Mouse (Mus musculus) bone marrow, adult 2 months (tissue): Measurements from ENCODE around the gene Gm28998. TPM values are rescaled to one million over a fixed set of nuclear protein-coding genes. Genes with fewer than 3 reads are reported as not detected.
"Not testable (repeated sequence)": the region's sequence is repeated elsewhere in the genome, so short reads cannot be mapped to it uniquely, and the experiment has no call there.

Source experiments
- H3K27ac ChIP-seq: fragments of 200-500 bp; 2 replicates; pipeline ENCODE4 v1.5.1; 2012; ENCODE audit warnings: low read depth, mild to moderate bottlenecking, control low read depth, inconsistent platforms, low read length; ENCODE audit not compliant: control insufficient read depth, poor library complexity, insufficient read depth
- H3K4me1 ChIP-seq: fragments of 200-500 bp; 2 replicates; pipeline ENCODE4 v1.6.1; 2011; ENCODE audit warnings: low read length; ENCODE audit not compliant: control insufficient read depth, insufficient read depth
- H3K4me3 ChIP-seq: fragments of 200-500 bp; replicated peaks from 2 replicates; pipeline ENCODE3; 2011; ENCODE audit warnings: mild to moderate bottlenecking, low read depth, low read length, control low read depth; ENCODE audit not compliant: control insufficient read depth
- WGBS: fragments of 180-500 bp; shearing (Covaris S2); methylation state at CpG from one replicate; pipeline ENCODE4 v1.1.7; 2018; 5-methylcytosine and 5-hydroxymethylcytosine counted together
- polyA plus RNA-seq: library from polyadenylated mRNA; stranded (reverse); fragments of >200 nt; gene quantifications from 2 replicates; pipeline ENCODE4 v1.2.4, GENCODE M21; 2011; ENCODE audit warnings: low replicate concordance; ENCODE audit not compliant: missing spikeins, insufficient read depth, insufficient read length

Gm28998 gene
- polyA plus RNA-seq: not detected in 2 replicates

- H3K4me3 ChIP-seq, H3K27ac ChIP-seq, H3K4me1 ChIP-seq: not testable (repeated sequence)
- WGBS: no CpG with 5 or more reads among the region's 8 CpGs
These were observed at the start of gene Gm28998 for GRCm38 (mm10) chrY:7253487-7253886. Gm28998 (plus strand) TSS chrY:7253787.

Other genes starting within 250 kb of the Gm28998 start
- not detected in 2 replicates for gene Gm21244, start 84.5 kb upstream of the Gm28998 start, polyA plus RNA-seq
- not detected in 2 replicates for gene Gm21788, start 151.2 kb downstream of the Gm28998 start, polyA plus RNA-seq